Mouse (Mus musculus): ENCODE results near the gene Zmynd8. TPM values are rescaled to one million over a fixed set of nuclear protein-coding genes. Genes with fewer than 3 reads are reported as not detected.

Gene Zmynd8
- polyA plus RNA-seq, 1 experiment: 30.3 TPM

DNA sequence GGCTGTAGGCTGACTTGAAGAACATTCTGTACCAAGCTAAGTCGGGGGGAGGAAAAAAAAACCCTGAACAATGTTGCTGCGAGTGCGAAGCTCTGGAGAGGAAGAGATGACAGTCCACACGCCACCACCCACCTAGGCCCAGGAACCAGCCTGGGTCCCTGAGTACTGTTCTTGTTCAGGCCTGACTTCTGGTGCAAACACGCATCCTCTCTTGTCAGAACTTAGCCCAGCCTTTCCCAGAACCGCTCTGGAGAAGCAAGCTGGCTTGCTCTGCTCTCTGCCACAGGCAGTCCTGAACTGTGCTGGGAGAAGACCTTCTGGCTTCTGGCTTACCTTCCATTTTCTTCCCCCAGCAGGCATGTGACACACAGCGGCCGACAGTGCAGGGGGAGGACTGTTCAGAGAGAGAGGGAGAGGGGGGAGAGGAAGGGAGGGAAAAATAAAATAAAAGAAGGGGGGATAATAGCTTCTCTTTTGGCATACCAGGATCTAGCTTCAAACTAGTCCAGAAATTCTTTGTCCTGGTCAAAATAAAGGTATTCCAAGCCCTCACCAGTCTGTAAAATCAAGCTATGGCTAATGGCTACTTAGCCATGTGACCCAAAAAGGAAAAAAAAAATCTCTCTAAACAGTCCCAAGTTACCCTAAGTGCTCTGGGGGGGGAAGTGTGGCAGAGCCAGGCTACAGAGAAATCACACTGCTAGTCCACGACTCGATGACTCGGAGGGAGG lies 14.8 kb downstream of the Zmynd8 start:
- peak overlapping the region; percentile 42 for H3K4me3 ChIP-seq (ENCODE audit: control insufficient read depth, insufficient read depth, low read length)
- TF ChIP-seq CTCF (IDR thresholded peaks at IDR 0.05; ENCODE audit: borderline replicate concordance, control insufficient read depth, extremely low read depth, insufficient read depth, low read length, poor library complexity) (no peak), POLR2A (IDR thresholded peaks at IDR 0.05; ENCODE audit: control insufficient read depth, extremely low read depth, insufficient read depth, low read length, poor library complexity) (no peak)
- WGBS: 4% methylated on average over 11 of the region's 11 CpGs

DNA sequence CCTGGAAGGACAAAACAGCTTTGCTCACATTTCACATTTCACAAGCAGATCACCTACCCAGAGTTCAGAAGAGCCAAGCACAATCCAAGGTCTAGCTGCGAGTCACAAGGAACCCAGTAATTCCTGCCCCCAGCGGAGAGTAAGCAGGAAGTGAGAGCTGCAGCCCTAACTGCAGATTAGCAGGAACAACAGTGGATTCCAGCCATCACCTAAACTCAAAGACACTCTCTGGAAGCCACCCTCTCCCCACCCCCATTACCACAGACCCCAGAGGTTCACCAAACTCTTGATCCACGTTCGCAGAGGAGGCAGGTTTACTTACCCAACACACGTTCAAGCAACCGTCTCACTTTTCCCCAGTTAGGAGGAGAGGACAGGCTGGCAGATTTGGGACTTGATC lies 15.8 kb downstream of the Zmynd8 start:
- WGBS: 9% methylated on average over 6 of the region's 6 CpGs
- H3K27me3 ChIP-seq (ENCODE audit: control insufficient read depth, insufficient read depth, low read length): no peaks in the 10 kb centered on the region
- H3K4me1 ChIP-seq (replicated peaks; ENCODE audit: control insufficient read depth, insufficient read depth, low read length): peaks cover 58% of the 10 kb centered on the region
- TF ChIP-seq POLR2A (IDR thresholded peaks at IDR 0.05; ENCODE audit: control insufficient read depth, extremely low read depth, insufficient read depth, low read length, poor library complexity): no peak
- TF ChIP-seq CTCF (IDR thresholded peaks at IDR 0.05; ENCODE audit: borderline replicate concordance, control insufficient read depth, extremely low read depth, insufficient read depth, low read length, poor library complexity): no peak
- no peaks in the 10 kb centered on the region for H3K36me3 ChIP-seq (ENCODE audit: control insufficient read depth, insufficient read depth, low read length)
- peak overlapping the region; percentile 10; the same call in 1 of the 2 replicates for H3K4me3 ChIP-seq (ENCODE audit: control insufficient read depth, insufficient read depth, low read length)
- peak; percentile 32 for DNase-seq
- H3K27ac ChIP-seq (ENCODE audit: control insufficient read depth, insufficient read depth, low read length): peak overlapping the region; percentile 35; the same call in 1 of the 2 replicates

More for the DNA sequence above, 14.8 kb downstream of the Zmynd8 start:
- Histone ChIP-seq H3K27ac (ENCODE audit: control insufficient read depth, insufficient read depth, low read length) (peak overlapping the region; percentile 92), H3K4me1 (replicated peaks; ENCODE audit: control insufficient read depth, insufficient read depth, low read length) (peaks cover 64% of the 10 kb centered on the region), H3K36me3 (ENCODE audit: control insufficient read depth, insufficient read depth, low read length) (no peaks in the 10 kb centered on the region), H3K27me3 (ENCODE audit: control insufficient read depth, insufficient read depth, low read length) (no peaks in the 10 kb centered on the region)
- peak; percentile 54 for DNase-seq

DNA sequence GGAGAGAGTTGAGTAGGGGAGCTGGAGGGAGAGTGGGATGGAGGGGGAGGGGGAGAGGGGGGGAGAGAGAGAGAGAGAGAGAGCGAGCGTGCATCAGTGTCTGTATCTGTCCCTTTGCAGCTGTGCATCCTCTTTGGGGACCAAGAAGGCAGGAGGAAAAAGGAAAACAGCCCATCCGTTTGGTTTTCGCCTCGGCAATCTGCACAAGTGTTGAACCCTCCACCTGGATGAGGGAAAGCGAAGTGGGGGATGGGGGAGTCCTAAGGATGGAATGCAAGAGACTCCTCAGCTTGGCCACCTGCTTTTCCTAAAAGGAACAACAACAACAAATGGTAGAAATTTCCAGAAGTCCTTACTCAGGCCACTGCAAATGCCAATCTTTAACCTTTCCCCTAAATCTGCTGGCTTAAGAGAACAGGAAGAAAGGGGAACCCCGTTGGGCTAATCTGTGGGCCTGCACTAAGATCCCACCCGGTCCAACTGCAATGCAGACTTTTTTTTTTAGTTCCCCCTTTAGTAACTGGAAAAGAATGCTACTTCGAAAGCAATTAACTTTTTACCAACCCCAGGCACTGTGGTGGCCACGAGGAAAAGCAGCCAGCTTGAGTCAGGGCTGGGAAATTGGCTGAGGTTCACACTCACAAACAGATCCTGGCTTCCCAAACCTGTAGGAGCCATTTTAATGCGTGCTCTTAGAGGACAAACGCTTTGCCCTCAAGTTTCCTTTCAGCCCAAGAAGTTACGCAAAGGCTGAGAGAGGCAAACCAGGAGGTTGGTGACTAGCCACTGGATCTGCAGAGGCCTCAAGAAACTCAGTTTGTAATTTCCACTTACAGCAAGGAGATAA lies 17.0 kb downstream of the Zmynd8 start:
- 60% methylated on average over 13 of the region's 13 CpGs for WGBS
- no peaks in the 10 kb centered on the region for H3K27me3 ChIP-seq (ENCODE audit: control insufficient read depth, insufficient read depth, low read length)
- no peak overlapping the region for H3K4me3 ChIP-seq (ENCODE audit: control insufficient read depth, insufficient read depth, low read length)
- H3K4me1 ChIP-seq (replicated peaks; ENCODE audit: control insufficient read depth, insufficient read depth, low read length): peaks cover 60% of the 10 kb centered on the region
- peaks cover 2% of the 10 kb centered on the region; the same call in 1 of the 2 replicates for H3K36me3 ChIP-seq (ENCODE audit: control insufficient read depth, insufficient read depth, low read length)
- H3K27ac ChIP-seq (ENCODE audit: control insufficient read depth, insufficient read depth, low read length): peak overlapping the region; percentile 11; the same call in 1 of the 2 replicates
- TF ChIP-seq CTCF (IDR thresholded peaks at IDR 0.05; ENCODE audit: borderline replicate concordance, control insufficient read depth, extremely low read depth, insufficient read depth, low read length, poor library complexity): no peak
- TF ChIP-seq POLR2A (IDR thresholded peaks at IDR 0.05; ENCODE audit: control insufficient read depth, extremely low read depth, insufficient read depth, low read length, poor library complexity): no peak
- no peak for DNase-seq

DNA sequence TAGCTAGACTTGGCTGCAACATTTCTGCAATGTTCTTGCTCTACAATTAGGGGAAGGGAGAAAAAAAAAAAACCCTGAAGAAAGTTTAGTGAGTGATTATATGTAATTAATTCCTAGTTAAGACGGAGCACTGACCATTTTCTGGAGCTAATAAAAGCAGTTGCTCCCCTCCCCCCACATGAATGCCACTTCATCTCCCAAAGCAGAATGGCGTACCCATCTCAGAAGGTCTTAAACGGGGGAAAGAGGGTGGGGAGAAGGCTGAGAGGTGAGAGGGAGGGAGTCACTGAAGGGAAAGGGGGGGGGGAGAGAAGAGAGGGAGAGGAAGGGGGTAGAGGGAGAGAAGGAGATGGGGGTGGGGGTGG lies 17.6 kb downstream of the Zmynd8 start:
- TF ChIP-seq POLR2A (IDR thresholded peaks at IDR 0.05; ENCODE audit: control insufficient read depth, extremely low read depth, insufficient read depth, low read length, poor library complexity): no peak
- no peak for TF ChIP-seq CTCF (IDR thresholded peaks at IDR 0.05; ENCODE audit: borderline replicate concordance, control insufficient read depth, extremely low read depth, insufficient read depth, low read length, poor library complexity)
- Histone ChIP-seq H3K36me3 (ENCODE audit: control insufficient read depth, insufficient read depth, low read length) (peaks cover 8% of the 10 kb centered on the region; the same call in 1 of the 2 replicates), H3K4me1 (replicated peaks; ENCODE audit: control insufficient read depth, insufficient read depth, low read length) (peaks cover 60% of the 10 kb centered on the region), H3K4me3 (ENCODE audit: control insufficient read depth, insufficient read depth, low read length) (no peak overlapping the region), H3K27ac (ENCODE audit: control insufficient read depth, insufficient read depth, low read length) (no peak overlapping the region), H3K27me3 (ENCODE audit: control insufficient read depth, insufficient read depth, low read length) (no peaks in the 10 kb centered on the region)
- 79% methylated on average over 3 of the region's 3 CpGs for WGBS
- no peak for DNase-seq

DNA sequence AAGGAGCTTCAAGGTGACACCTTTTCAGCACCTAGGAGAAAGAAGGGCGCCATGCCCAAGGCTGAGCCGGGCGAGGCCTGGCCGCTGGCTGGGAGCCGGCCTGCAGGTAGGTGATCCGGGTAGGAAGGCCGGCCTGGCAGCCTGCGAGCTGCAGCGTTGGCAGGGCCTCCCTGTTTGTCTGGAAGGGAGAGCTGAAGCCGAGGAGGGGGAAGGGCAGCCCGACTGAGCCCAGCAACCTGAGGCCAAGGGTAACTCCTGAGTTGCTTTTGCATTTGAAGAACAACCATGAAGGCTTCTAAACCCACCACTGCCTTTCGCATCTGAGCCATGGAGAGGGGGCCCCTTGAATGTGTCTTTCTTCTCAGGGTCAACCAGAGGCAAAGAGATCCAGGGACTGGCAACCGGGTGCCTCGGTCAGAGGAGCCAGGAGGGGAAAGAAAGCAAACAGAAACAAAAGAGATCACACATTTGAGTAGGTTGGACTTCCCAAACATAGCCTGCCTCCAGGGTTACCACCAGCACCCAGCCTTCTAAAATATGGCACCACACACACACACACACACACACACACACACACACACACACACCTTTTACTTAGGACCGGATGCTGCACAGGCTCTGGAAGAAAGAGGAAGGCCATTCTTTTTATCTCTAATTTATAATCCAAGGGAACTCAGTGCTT lies 18.2 kb downstream of the Zmynd8 start:
- TF ChIP-seq POLR2A (IDR thresholded peaks at IDR 0.05; ENCODE audit: control insufficient read depth, extremely low read depth, insufficient read depth, low read length, poor library complexity): no peak
- no peak for TF ChIP-seq CTCF (IDR thresholded peaks at IDR 0.05; ENCODE audit: borderline replicate concordance, control insufficient read depth, extremely low read depth, insufficient read depth, low read length, poor library complexity)
- no peak for DNase-seq
- WGBS: 91% methylated on average over 15 of the region's 15 CpGs
- Histone ChIP-seq H3K27ac (ENCODE audit: control insufficient read depth, insufficient read depth, low read length) (no peak overlapping the region), H3K36me3 (ENCODE audit: control insufficient read depth, insufficient read depth, low read length) (peaks cover 11% of the 10 kb centered on the region; the same call in 1 of the 2 replicates), H3K27me3 (ENCODE audit: control insufficient read depth, insufficient read depth, low read length) (no peaks in the 10 kb centered on the region), H3K4me3 (ENCODE audit: control insufficient read depth, insufficient read depth, low read length) (no peak overlapping the region), H3K4me1 (replicated peaks; ENCODE audit: control insufficient read depth, insufficient read depth, low read length) (peaks cover 56% of the 10 kb centered on the region)

All from thymus, adult 2 months (tissue).